Mouse (Mus musculus) ES-E14 (cell line): ENCODE results near the gene Rbfox2. TPM values are rescaled to one million over a fixed set of nuclear protein-coding genes. Genes with fewer than 3 reads are reported as not detected.
A peak's percentile ranks its signal among the peaks of the same experiment; 100 is the strongest.
"Not testable (repeated sequence)": the region's sequence is repeated elsewhere in the genome, so short reads cannot be mapped to it uniquely, and the experiment has no call there.

Experiments
- DNase-seq: peaks from one replicate; pipeline ENCODE4 v3.0.0-alpha.2; 2013; ENCODE audit warnings: low read depth, low spot score
- H3K27ac ChIP-seq: 2 replicates; pipeline ENCODE4 v1.5.1; 2012; ENCODE audit warnings: low read depth, mild to moderate bottlenecking, low read length, moderate library complexity, mixed read lengths; ENCODE audit not compliant: poor library complexity, insufficient read depth, severe bottlenecking
- H3K36me3 ChIP-seq: 2 replicates; pipeline ENCODE4 v1.6.1; 2012; ENCODE audit warnings: mild to moderate bottlenecking, low read length, moderate library complexity, mixed read lengths; ENCODE audit not compliant: control insufficient read depth, poor library complexity, insufficient read depth, severe bottlenecking
- H3K4me1 ChIP-seq, 2 experiments: fragments of 150-350 bp in 1 of 2; sonication (generic) in 1 of 2; 2 replicates each; pipeline ENCODE4 v1.6.1; 2012; ENCODE audit warnings: low read length in 2 of 2, mild to moderate bottlenecking in 1 of 2, mixed read lengths in 1 of 2; ENCODE audit not compliant: control insufficient read depth in 2 of 2, insufficient read depth in 2 of 2, poor library complexity in 1 of 2
- H3K4me3 ChIP-seq, 2 experiments: fragments of 150-350 bp in 1 of 2; sonication (generic) in 1 of 2; 2 replicates each; pipeline ENCODE4 v1.5.1; 2012; ENCODE audit warnings: low read length in 2 of 2, low read depth in 1 of 2, mild to moderate bottlenecking in 1 of 2, mixed read lengths in 1 of 2; ENCODE audit not compliant: insufficient read depth in 1 of 2, poor library complexity in 1 of 2, severe bottlenecking in 1 of 2
- H3K9ac ChIP-seq: 2 replicates; pipeline ENCODE4 v1.6.1; 2012; ENCODE audit warnings: low read depth, mild to moderate bottlenecking, low read length, mixed read lengths; ENCODE audit not compliant: poor library complexity, insufficient read depth, severe bottlenecking
- H3K9me3 ChIP-seq: fragments of 150-350 bp; sonication (generic); 2 replicates; pipeline ENCODE4 v1.6.1; 2012; ENCODE audit warnings: low read depth, mild to moderate bottlenecking, low read length; ENCODE audit not compliant: control insufficient read depth, insufficient read depth
- CHD2 ChIP-seq: IDR thresholded peaks from 2 replicates; pipeline ENCODE4 v1.6.1; 2014; ENCODE audit warnings: mild to moderate bottlenecking, low read depth, low read length, inconsistent platforms
- HCFC1 ChIP-seq: IDR thresholded peaks from 2 replicates; pipeline ENCODE4 v1.6.1; 2012; ENCODE audit warnings: low read length, inconsistent platforms, borderline replicate concordance; ENCODE audit not compliant: insufficient read depth
- MAFK ChIP-seq: IDR thresholded peaks from 2 replicates; pipeline ENCODE4 v1.6.1; 2014; ENCODE audit warnings: mild to moderate bottlenecking, low read depth, low read length, inconsistent platforms; ENCODE audit not compliant: insufficient read depth
- ZC3H11A ChIP-seq: IDR thresholded peaks from 2 replicates; pipeline ENCODE4 v1.6.1; 2012; ENCODE audit warnings: low read depth, mild to moderate bottlenecking, inconsistent platforms, low read length, borderline replicate concordance
- ZNF384 ChIP-seq: IDR thresholded peaks from 2 replicates; pipeline ENCODE4 v1.6.1; 2012; ENCODE audit warnings: low read depth, low read length, inconsistent platforms
- in situ Hi-C, 2 experiments: fragments of 600-800 bp; cut with MboI; formaldehyde crosslinking; loops; one replicate each; pipeline ENCODE4 v1.15.1; 2025; ENCODE audit warnings: low sequenced_read_pairs in 2 of 2, inconsistent platforms in 1 of 2; ENCODE audit not compliant: unreplicated experiment in 2 of 2
- total RNA-seq: library from RNA; depleted of rRNA; stranded (reverse); fragments of 300-350 nt; gene quantifications from 2 replicates; pipeline ENCODE4 v1.2.3, GENCODE M21; 2012

Gene Rbfox2
- total RNA-seq, 1 experiment: 56.4 TPM

DNA sequence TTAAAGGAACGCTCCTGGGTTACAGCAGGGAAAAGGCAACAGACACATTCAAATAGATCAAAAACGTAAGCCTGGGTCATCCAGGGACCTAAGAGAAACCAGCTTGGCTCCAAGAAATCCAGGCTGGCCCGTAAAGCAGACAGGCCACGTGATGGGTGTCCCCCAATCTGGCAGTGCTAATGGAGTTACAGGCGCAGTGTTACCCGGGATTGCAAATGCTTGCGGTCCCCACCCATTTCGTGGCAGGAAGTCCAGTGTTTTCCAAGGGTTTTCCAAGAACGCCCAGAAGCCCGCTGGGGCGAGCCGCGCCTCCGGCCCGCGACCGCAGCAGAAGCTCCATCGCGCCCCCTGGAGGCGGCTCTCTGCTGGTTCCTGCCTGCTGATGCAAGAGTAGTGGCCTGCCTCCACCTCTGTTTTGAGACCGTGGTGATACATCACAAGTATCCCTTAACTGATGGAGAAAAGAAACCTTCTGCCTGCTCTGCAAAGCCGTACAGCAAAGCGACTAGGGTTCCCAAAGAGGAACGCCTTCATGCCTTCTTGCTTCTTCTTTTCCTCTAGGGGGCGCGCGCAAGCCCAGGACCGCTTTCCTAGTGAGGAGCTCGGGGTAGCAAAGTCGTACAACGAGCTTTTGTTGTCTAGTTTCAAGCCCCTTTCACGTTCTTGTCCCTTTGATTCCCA is 29.6 kb upstream of the Rbfox2 start:
- Histone ChIP-seq H3K4me1 (peaks cover 17 to 19% of the 10 kb centered on the region in 2 experiments; a peak in 3 of 4 replicates), H3K9ac (peak overlapping the region; percentile 78), H3K27ac (peak overlapping the region; percentile 96), H3K4me3 (peak overlapping the region; percentile 53 to 55), H3K36me3 (no peaks in the 10 kb centered on the region), H3K9me3 (no peaks in the 10 kb centered on the region)
- DNase-seq: peak; percentile 87
- in situ Hi-C loops: no loop called here
- TF ChIP-seq ZC3H11A (peak; percentile 5; the same call in 1 of the 2 replicates), ZNF384 (no peak), CHD2 (no peak), MAFK (no peak), HCFC1 (peak; percentile 62; the same call in 1 of the 2 replicates)

DNA sequence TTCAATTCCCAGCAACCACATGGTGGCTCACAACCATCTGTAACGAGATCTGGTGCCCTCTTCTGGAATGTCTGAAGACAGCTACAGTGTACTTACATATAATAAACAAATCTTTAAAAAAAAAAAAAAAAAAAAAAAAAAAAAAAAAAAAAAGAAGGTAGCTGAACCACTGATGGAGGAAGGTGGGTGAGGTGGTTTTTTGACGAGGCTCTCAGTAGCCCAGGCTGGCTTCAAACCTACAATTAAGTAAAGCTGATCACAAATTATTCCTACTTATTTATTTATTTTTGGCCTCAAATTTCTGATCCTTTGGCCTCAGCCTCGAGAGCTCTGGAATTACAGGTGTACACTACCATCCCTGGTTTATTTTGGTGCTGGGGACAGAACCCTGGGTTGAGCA is 28.4 kb upstream of the Rbfox2 start:
- DNase-seq, H3K9ac ChIP-seq, H3K36me3 ChIP-seq, H3K4me3 ChIP-seq, in situ Hi-C loops, H3K9me3 ChIP-seq: not testable (repeated sequence)
- Histone ChIP-seq H3K4me1 (peaks cover 14 to 15% of the 10 kb centered on the region in 2 experiments; a peak in 3 of 4 replicates), H3K27ac (peak overlapping the region; percentile 92; the same call in 1 of the 2 replicates)
- TF ChIP-seq ZNF384: peak; percentile 78

DNA sequence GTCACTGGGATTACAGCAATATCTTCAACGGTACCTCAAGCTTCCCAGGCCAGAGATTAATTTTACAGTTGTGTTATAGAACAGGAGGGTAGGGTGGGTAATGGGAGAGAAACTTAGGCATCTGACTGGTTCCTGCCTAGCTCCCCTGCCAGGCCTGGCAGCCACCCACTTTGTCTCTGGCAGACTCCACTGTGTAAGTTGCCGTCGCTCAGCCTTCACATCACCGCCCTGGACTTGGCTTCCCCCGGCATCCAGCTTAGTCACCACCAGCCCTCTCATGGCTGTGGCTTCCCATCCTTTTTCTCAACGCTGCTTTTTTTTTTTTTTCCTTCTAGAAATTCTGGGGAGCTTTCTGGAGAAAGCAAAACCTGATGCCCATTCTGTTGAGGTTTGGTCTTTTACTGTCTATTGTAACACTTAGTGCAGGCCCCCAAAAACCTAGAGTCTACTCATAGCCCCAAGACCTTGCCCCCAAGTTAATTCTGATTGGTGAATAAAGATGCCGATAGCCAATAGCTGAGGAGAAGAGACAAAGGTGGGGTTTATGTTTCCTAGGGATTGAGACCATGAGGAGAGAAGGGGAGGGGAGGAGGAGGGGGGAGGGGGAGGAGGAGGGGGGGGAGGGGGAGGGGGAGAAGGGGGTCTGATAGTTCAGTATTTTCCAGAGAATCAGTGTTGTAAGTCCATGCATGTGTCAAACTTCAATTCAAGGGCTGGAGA is 25.6 kb upstream of the Rbfox2 start:
- Histone ChIP-seq H3K9ac (no peak overlapping the region), H3K36me3 (no peaks in the 10 kb centered on the region), H3K9me3 (no peaks in the 10 kb centered on the region), H3K4me1 (peaks cover 8 to 10% of the 10 kb centered on the region in 2 experiments; a peak in 2 of 4 replicates), H3K4me3 (no peak overlapping the region), H3K27ac (no peak overlapping the region)
- in situ Hi-C loops: no loop called here
- TF ChIP-seq ZNF384 (peak; percentile 19; the same call in 1 of the 2 replicates), HCFC1 (no peak)
- DNase-seq: no peak

DNA sequence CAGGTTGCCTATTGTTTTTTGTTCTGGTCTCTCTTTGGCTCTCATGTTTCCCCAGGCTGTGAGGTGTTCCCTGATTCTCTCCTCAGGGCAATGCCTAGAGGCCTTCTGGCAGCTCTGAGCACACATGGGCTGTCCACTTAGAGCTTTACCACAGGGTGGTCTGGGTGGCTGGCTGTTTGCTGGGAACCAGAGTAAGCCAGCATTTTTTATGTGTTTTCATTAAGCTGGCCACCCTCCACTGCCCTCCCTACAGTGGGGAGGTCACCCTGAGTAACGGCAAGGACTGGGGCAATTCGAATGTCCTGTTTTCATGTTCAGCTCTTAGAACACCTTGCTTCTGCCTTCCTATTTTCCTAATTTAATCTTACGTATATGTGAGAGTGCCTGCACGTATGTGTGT is 24.6 kb upstream of the Rbfox2 start:
- H3K4me3 ChIP-seq: no peak overlapping the region
- H3K27ac ChIP-seq: no peak overlapping the region
- H3K4me1 ChIP-seq: peaks cover 4 to 6% of the 10 kb centered on the region in 2 experiments; a peak in 2 of 4 replicates
- no peaks in the 10 kb centered on the region for H3K36me3 ChIP-seq
- no peak overlapping the region for H3K9ac ChIP-seq
- H3K9me3 ChIP-seq: no peaks in the 10 kb centered on the region
- in situ Hi-C loops: no loop called here
- DNase-seq: no peak
- no peak for TF ChIP-seq CHD2
- TF ChIP-seq HCFC1: no peak
- no peak for TF ChIP-seq MAFK
- TF ChIP-seq ZC3H11A: no peak
- no peak for TF ChIP-seq ZNF384
